Mouse (Mus musculus) limb, embryonic 13.5 days (tissue): ENCODE measurements at regions not wholly inside any gene's neighbourhood (a gene's known extent, or its start where the extent isn't known, plus 50 kb on each side); places are given as distances from the start of the nearest gene placed in this dataset.

ENCODE experiments used
- ATAC-seq: fragments of 200-750 bp; cut with Nextera tagmentation; 2 replicates; pipeline ENCODE4 v1.8.0; 2017; ENCODE audit warnings: low read depth, moderate number of reproducible peaks, moderate TSS enrichment; ENCODE audit not compliant: low FRiP score
- H3K27ac ChIP-seq: fragments of 300-500 bp; sonication (generic); 2 replicates; pipeline ENCODE4 v1.5.1; 2015; ENCODE audit warnings: inconsistent platforms, mild to moderate bottlenecking, moderate library complexity
- H3K27me3 ChIP-seq: fragments of 300-500 bp; sonication (generic); 2 replicates; pipeline ENCODE4 v1.6.1; 2015; ENCODE audit warnings: mild to moderate bottlenecking, inconsistent platforms
- H3K36me3 ChIP-seq: fragments of 300-500 bp; sonication (generic); 2 replicates; pipeline ENCODE4 v1.6.1; 2015; ENCODE audit warnings: inconsistent platforms, mild to moderate bottlenecking, moderate library complexity
- H3K4me1 ChIP-seq: fragments of 300-500 bp; sonication (generic); 2 replicates; pipeline ENCODE4 v1.6.1; 2015; ENCODE audit warnings: inconsistent platforms
- H3K4me2 ChIP-seq: fragments of 300-500 bp; sonication (generic); replicated peaks from 2 replicates; pipeline ENCODE4 v1.6.1; 2015; ENCODE audit warnings: inconsistent platforms, mild to moderate bottlenecking, moderate library complexity
- H3K4me3 ChIP-seq: fragments of 300-500 bp; sonication (generic); 2 replicates; pipeline ENCODE4 v1.5.1; 2015; ENCODE audit warnings: moderate library complexity, mild to moderate bottlenecking, inconsistent platforms
- H3K9ac ChIP-seq: fragments of 300-500 bp; sonication (generic); 2 replicates; pipeline ENCODE4 v1.6.1; 2015; ENCODE audit warnings: mild to moderate bottlenecking, inconsistent platforms
- H3K9me3 ChIP-seq: fragments of 300-500 bp; sonication (generic); 2 replicates; pipeline ENCODE4 v1.6.1; 2016; ENCODE audit warnings: inconsistent platforms
- WGBS: fragments of 180-500 bp; shearing (Covaris S2); methylation state at CpG from one replicate; pipeline ENCODE4 v1.1.7; 2015; 5-methylcytosine and 5-hydroxymethylcytosine counted together

GRCm38 (mm10) chr10:17332025-17332767 is 390.8 kb upstream of the Cited2 start:
- Histone ChIP-seq H3K9me3 (no peaks in the 10 kb centered on the region), H3K4me2 (peak overlapping the region; percentile 63), H3K27me3 (no peaks in the 10 kb centered on the region), H3K9ac (no peak overlapping the region), H3K4me3 (peak overlapping the region; percentile 38; the same call in 1 of the 2 replicates), H3K36me3 (no peaks in the 10 kb centered on the region), H3K27ac (no peak overlapping the region), H3K4me1 (peaks cover 36% of the 10 kb centered on the region)
- no peak for ATAC-seq
- 17% methylated on average over 6 of the region's 6 CpGs for WGBS

- ATAC-seq, result no peak
- Histone ChIP-seq H3K27ac (no peak overlapping the region), H3K4me2 (no peak overlapping the region), H3K4me1 (peaks cover 36% of the 10 kb centered on the region), H3K4me3 (no peak overlapping the region), H3K27me3 (no peaks in the 10 kb centered on the region), H3K9me3 (no peaks in the 10 kb centered on the region), H3K9ac (no peak overlapping the region), H3K36me3 (no peaks in the 10 kb centered on the region)
- 36% methylated on average over 3 of the region's 3 CpGs for WGBS
Observed at GRCm38 (mm10) chr10:17332986-17333385, 390.0 kb upstream of the Cited2 start.

DNA sequence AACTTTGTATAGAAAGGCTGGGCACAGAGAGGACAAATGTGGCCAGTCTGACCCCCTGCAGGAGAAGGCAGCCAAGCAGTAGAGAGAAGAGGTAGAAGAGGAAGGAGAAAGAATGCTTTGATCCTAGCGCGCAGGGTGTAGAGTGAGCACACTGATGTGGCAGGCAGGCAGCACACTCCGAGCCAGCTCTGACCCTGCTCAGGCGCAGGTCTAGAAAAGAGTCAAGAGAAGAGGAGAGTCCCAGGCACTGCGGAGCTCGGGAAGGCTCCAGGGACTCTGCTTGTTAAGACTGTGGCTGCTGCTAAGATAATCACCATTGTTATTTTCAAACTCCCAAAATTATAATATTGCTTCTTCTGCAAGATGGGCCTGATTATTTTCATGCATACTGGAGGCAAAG is 389.3 kb upstream of the Cited2 start:
- H3K27ac ChIP-seq, result no peak overlapping the region
- WGBS, result 11% methylated on average over 6 of the region's 6 CpGs
- H3K4me1 ChIP-seq, result peaks cover 36% of the 10 kb centered on the region
- 0 out of 2 replicates have a peak, but pooled peaks have one; percentile 40 for ATAC-seq
- H3K36me3 ChIP-seq, result no peaks in the 10 kb centered on the region
- H3K4me3 ChIP-seq, result no peak overlapping the region
- no peak overlapping the region for H3K4me2 ChIP-seq
- no peak overlapping the region for H3K9ac ChIP-seq
- H3K9me3 ChIP-seq, result no peaks in the 10 kb centered on the region
- no peaks in the 10 kb centered on the region for H3K27me3 ChIP-seq

DNA sequence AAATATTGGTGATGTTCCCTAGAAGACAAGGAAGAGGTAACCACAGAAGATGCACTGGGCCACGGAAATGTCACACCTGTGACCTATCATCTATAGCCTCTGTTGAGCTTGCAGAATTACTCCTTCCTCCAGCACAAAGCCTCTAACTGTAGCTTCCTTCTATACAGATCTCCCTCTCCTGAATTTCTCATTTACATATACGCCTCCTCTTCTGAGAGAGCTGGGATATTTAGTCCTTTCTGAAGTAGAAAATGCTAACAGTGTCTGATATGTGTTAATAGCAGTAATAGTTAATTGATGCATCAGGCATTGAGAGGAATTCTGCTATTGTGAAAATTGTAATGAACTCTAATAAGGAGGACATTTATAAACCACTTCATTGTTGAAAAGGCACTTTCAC is 385.8 kb upstream of the Cited2 start:
- no peaks in the 10 kb centered on the region for H3K27me3 ChIP-seq
- no peaks in the 10 kb centered on the region for H3K36me3 ChIP-seq
- 79% methylated on average over 2 of the region's 2 CpGs for WGBS
- H3K4me2 ChIP-seq, result no peak overlapping the region
- no peak for ATAC-seq
- H3K27ac ChIP-seq, result no peak overlapping the region
- no peak overlapping the region for H3K4me3 ChIP-seq
- no peak overlapping the region for H3K9ac ChIP-seq
- peaks cover 17% of the 10 kb centered on the region for H3K4me1 ChIP-seq
- H3K9me3 ChIP-seq, result no peaks in the 10 kb centered on the region

DNA sequence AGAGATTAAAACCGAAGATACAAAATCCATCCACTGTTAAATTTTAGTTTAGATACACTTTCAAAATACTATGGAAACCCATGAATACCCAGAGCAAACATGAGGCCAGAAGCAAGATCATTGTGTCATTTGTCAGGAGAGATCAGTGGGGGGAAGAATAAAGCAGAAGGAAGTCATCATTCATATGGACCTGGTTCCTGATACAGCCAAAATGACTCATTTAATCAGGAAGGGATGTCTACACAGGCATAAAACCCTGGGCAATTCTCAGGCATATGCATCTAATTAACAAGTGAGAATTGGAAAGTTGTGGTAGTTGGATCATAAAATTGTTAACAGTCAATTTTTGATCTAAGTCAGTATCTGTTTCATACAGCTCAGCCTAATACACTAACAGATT is 379.2 kb upstream of the Cited2 start:
- no peaks in the 10 kb centered on the region for H3K27me3 ChIP-seq
- H3K9ac ChIP-seq, result no peak overlapping the region
- H3K4me1 ChIP-seq, result no peaks in the 10 kb centered on the region
- H3K4me3 ChIP-seq, result no peak overlapping the region
- no peak overlapping the region for H3K27ac ChIP-seq
- H3K36me3 ChIP-seq, result no peaks in the 10 kb centered on the region
- H3K4me2 ChIP-seq, result no peak overlapping the region
- 89% methylated on average over 1 of the region's 1 CpGs for WGBS
- ATAC-seq, result no peak
- no peaks in the 10 kb centered on the region for H3K9me3 ChIP-seq

DNA sequence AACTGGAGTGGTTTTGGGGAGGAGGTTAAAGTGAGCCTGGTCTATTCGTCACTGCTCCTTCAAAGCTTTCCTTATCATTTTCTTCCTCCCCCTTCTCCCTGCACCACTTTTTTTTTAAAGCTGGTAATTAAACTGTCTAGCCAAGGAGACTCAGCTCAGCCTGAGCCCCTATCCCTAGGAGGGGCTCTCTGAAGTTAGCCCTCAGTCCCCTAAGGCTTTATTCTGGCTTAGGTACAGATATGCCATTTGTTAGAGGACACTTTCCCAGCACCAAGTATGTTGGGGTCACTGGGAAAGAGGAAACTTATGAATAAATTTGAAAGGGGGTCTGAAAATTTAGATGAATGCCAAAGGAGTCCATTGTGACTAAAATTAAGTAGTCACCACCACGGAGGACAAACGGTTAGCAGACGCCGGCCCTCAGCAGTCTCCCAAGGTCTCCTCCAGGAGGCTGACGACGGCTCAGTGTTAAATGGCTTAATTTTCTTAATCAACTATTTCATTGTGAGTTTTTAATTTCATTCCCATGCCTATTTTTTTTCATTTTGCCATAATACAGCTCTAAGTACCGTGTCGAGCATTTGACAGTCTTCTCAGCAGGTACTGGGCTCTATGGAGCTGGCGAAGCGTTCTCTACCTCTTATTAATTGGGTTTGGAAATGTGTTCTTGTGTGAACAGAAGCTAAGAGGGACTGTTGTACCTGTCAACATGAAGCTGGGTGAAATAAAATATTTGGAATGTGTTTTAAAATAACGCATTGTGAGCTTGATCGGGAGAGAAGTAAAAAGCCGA is 370.6 kb upstream of the Cited2 start:
- H3K27me3 ChIP-seq, result no peaks in the 10 kb centered on the region
- H3K4me3 ChIP-seq, result no peak overlapping the region
- H3K9me3 ChIP-seq, result no peaks in the 10 kb centered on the region
- H3K36me3 ChIP-seq, result no peaks in the 10 kb centered on the region
- H3K4me2 ChIP-seq, result no peak overlapping the region
- peaks cover 9% of the 10 kb centered on the region for H3K4me1 ChIP-seq
- WGBS, result 66% methylated on average over 14 of the region's 14 CpGs
- ATAC-seq, result no peak
- no peak overlapping the region for H3K27ac ChIP-seq
- no peak overlapping the region for H3K9ac ChIP-seq

- Histone ChIP-seq H3K4me2 (no peak overlapping the region), H3K27me3 (no peaks in the 10 kb centered on the region), H3K9ac (no peak overlapping the region), H3K27ac (no peak overlapping the region), H3K9me3 (no peaks in the 10 kb centered on the region), H3K4me1 (peaks cover 9% of the 10 kb centered on the region), H3K36me3 (no peaks in the 10 kb centered on the region), H3K4me3 (no peak overlapping the region)
- 34% methylated on average over 4 of the region's 4 CpGs for WGBS
- ATAC-seq, result no peak
Observed at GRCm38 (mm10) chr10:17355476-17355875, 367.5 kb upstream of the Cited2 start.

GRCm38 (mm10) chr10:17356041-17356440 is 367.0 kb upstream of the Cited2 start:
- no peak overlapping the region for H3K4me3 ChIP-seq
- H3K4me1 ChIP-seq, result peaks cover 9% of the 10 kb centered on the region
- no peaks in the 10 kb centered on the region for H3K9me3 ChIP-seq
- H3K27ac ChIP-seq, result no peak overlapping the region
- no peaks in the 10 kb centered on the region for H3K36me3 ChIP-seq
- WGBS, result 32% methylated on average over 3 of the region's 3 CpGs
- no peak overlapping the region for H3K4me2 ChIP-seq
- H3K9ac ChIP-seq, result no peak overlapping the region
- ATAC-seq, result no peak
- no peaks in the 10 kb centered on the region for H3K27me3 ChIP-seq

DNA sequence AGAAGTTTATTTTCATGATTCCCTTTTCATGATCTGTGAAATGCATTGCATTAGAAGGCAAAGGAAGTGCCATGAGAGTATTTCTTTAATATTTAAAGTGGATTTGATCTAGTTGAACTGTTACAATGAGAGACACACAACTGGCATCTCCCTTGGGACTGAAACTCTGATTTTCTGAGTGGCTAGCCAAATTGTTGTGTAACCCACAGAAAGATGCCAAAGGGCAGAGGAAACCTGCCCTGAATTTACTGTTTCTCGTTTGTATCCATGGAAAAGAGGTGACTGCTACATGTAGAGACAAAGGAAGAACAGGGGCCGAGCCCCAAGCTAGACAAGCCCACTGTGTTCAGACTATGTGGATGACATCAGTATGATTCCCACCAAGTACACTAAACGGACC is 360.4 kb upstream of the Cited2 start:
- no peaks in the 10 kb centered on the region for H3K4me1 ChIP-seq
- no peak for ATAC-seq

GRCm38 (mm10) chr10:17366042-17366740 is 356.8 kb upstream of the Cited2 start:
- WGBS, result 75% methylated on average over 3 of the region's 3 CpGs
- no peaks in the 10 kb centered on the region for H3K4me1 ChIP-seq
- H3K9ac ChIP-seq, result no peak overlapping the region
- H3K9me3 ChIP-seq, result no peaks in the 10 kb centered on the region
- H3K4me3 ChIP-seq, result no peak overlapping the region
- H3K27ac ChIP-seq, result no peak overlapping the region
- no peak overlapping the region for H3K4me2 ChIP-seq
- no peak for ATAC-seq
- no peaks in the 10 kb centered on the region for H3K27me3 ChIP-seq
- H3K36me3 ChIP-seq, result no peaks in the 10 kb centered on the region

More for the DNA sequence above, 360.4 kb upstream of the Cited2 start:
- no peak overlapping the region for H3K4me2 ChIP-seq
- H3K36me3 ChIP-seq, result no peaks in the 10 kb centered on the region
- H3K27me3 ChIP-seq, result no peaks in the 10 kb centered on the region
- no peak overlapping the region for H3K9ac ChIP-seq
- 65% methylated on average over 3 of the region's 3 CpGs for WGBS
- no peaks in the 10 kb centered on the region for H3K9me3 ChIP-seq
- H3K4me3 ChIP-seq, result no peak overlapping the region
- H3K27ac ChIP-seq, result no peak overlapping the region

GRCm38 (mm10) chr10:17367026-17367425 is 356.0 kb upstream of the Cited2 start:
- no peaks in the 10 kb centered on the region for H3K9me3 ChIP-seq
- 26% methylated on average over 5 of the region's 5 CpGs for WGBS
- H3K4me3 ChIP-seq, result no peak overlapping the region
- no peaks in the 10 kb centered on the region for H3K36me3 ChIP-seq
- peak; percentile 54; the same call in 1 of the 2 replicates for ATAC-seq
- no peak overlapping the region for H3K27ac ChIP-seq
- H3K27me3 ChIP-seq, result no peaks in the 10 kb centered on the region
- no peaks in the 10 kb centered on the region for H3K4me1 ChIP-seq
- no peak overlapping the region for H3K4me2 ChIP-seq
- H3K9ac ChIP-seq, result no peak overlapping the region

- no peak for ATAC-seq
- Histone ChIP-seq H3K9me3 (no peaks in the 10 kb centered on the region), H3K27ac (no peak overlapping the region), H3K4me1 (no peaks in the 10 kb centered on the region), H3K4me3 (no peak overlapping the region), H3K4me2 (no peak overlapping the region), H3K36me3 (no peaks in the 10 kb centered on the region), H3K27me3 (no peaks in the 10 kb centered on the region), H3K9ac (no peak overlapping the region)
Observed at GRCm38 (mm10) chr10:17367430-17367829, 355.6 kb upstream of the Cited2 start.
